Mouse (Mus musculus) CD4-positive naive resting alpha-beta T cell, adult 57 days (primary cell): ENCODE measurements around the gene Tarm1. TPM values are rescaled to one million over a fixed set of nuclear protein-coding genes. Genes with fewer than 3 reads are reported as not detected.

Experiments
- total RNA-seq: library from RNA; stranded (reverse); gene quantifications from one replicate; pipeline ENCODE4 v1.2.4, GENCODE M21; 2023

Tarm1 gene
- total RNA-seq = not detected

GRCm38 (mm10) chr7:3502439-3502838 is at the start of gene Tarm1:
TSS of gene Tarm1 (minus strand) at chr7:3502624.

Other genes with a start within 250 kb of the Tarm1 start
- 7.1 TPM for gene Myadm, start 213.5 kb downstream of the Tarm1 start, total RNA-seq
- gene Prkcg, start 213.4 kb downstream of the Tarm1 start, total RNA-seq = 1.2 TPM
- not detected for gene Cacng7, start 169.7 kb downstream of the Tarm1 start, total RNA-seq
- gene Cacng8, start 111.9 kb downstream of the Tarm1 start, total RNA-seq = not detected
- not detected for gene Cacng6, start 78.4 kb downstream of the Tarm1 start, total RNA-seq
- not detected for gene Oscar, start 113.5 kb upstream of the Tarm1 start, total RNA-seq
- 346 TPM for gene Ndufa3, start 114.7 kb upstream of the Tarm1 start, total RNA-seq
- 24.7 TPM for gene Tfpt, start 127.3 kb upstream of the Tarm1 start, total RNA-seq
- gene Prpf31, start 127.4 kb upstream of the Tarm1 start, total RNA-seq = 57.1 TPM
- 115 TPM for gene Cnot3, start 142.6 kb upstream of the Tarm1 start, total RNA-seq
- 11.1 TPM for gene Leng1, start 163.2 kb upstream of the Tarm1 start, total RNA-seq
- gene Tmc4, start 174.9 kb upstream of the Tarm1 start, total RNA-seq = 15.1 TPM
- gene Tsen34, start 190.2 kb upstream of the Tarm1 start, total RNA-seq = 19.9 TPM
- 73.5 TPM for gene Mboat7, start 190.9 kb upstream of the Tarm1 start, total RNA-seq
- 2,564 TPM for gene Rps9, start 201.4 kb upstream of the Tarm1 start, total RNA-seq
- 3.1 TPM for gene Pirb, start 217.8 kb upstream of the Tarm1 start, total RNA-seq